Mouse (Mus musculus) liver, embryonic 16.5 days (tissue): ENCODE results near the gene S100a11. TPM values are rescaled to one million over a fixed set of nuclear protein-coding genes. Genes with fewer than 3 reads are reported as not detected.
"Not testable (repeated sequence)": the region's sequence is repeated elsewhere in the genome, so short reads cannot be mapped to it uniquely, and the experiment has no call there.

ENCODE experiments used
- ATAC-seq: fragments of 200-750 bp; cut with Nextera tagmentation; 2 replicates; pipeline ENCODE4 v1.8.0; 2017; ENCODE audit warnings: low read depth, mild to moderate bottlenecking, moderate number of reproducible peaks, moderate library complexity
- H3K27ac ChIP-seq: fragments of 300-500 bp; sonication (generic); 2 replicates; pipeline ENCODE4 v1.5.1; 2014; ENCODE audit warnings: mild to moderate bottlenecking, low read length
- H3K27me3 ChIP-seq: fragments of 300-500 bp; sonication (generic); 2 replicates; pipeline ENCODE4 v1.6.1; 2014; ENCODE audit warnings: low read depth, low read length, mixed read lengths; ENCODE audit not compliant: control insufficient read depth, insufficient read depth
- H3K36me3 ChIP-seq: fragments of 300-500 bp; sonication (generic); 2 replicates; pipeline ENCODE4 v1.6.1; 2014; ENCODE audit warnings: mild to moderate bottlenecking; ENCODE audit not compliant: control insufficient read depth, insufficient read depth
- H3K4me1 ChIP-seq: fragments of 300-500 bp; sonication (generic); 2 replicates; pipeline ENCODE4 v1.6.1; 2014; ENCODE audit warnings: low read depth, low read length, mixed read lengths; ENCODE audit not compliant: control insufficient read depth
- H3K4me2 ChIP-seq: fragments of 300-500 bp; sonication (generic); 2 replicates; pipeline ENCODE4 v1.6.1; 2014; ENCODE audit warnings: low read depth, low read length, mixed read lengths
- H3K4me3 ChIP-seq: fragments of 300-500 bp; sonication (generic); 2 replicates; pipeline ENCODE4 v1.5.1; 2014; ENCODE audit warnings: low read depth, mild to moderate bottlenecking, low read length
- H3K9ac ChIP-seq: fragments of 300-500 bp; sonication (generic); 2 replicates; pipeline ENCODE4 v1.6.1; 2014; ENCODE audit warnings: low read depth, low read length
- H3K9me3 ChIP-seq: fragments of 300-500 bp; sonication (generic); replicated peaks from 2 replicates; pipeline ENCODE4 v1.6.1; 2016; ENCODE audit warnings: low read length; ENCODE audit not compliant: control insufficient read depth
- WGBS: fragments of 180-500 bp; shearing (Covaris S2); extraction: QIAGEN DNeasy Blood & Tissue Kit; methylation state at CpG from one replicate; pipeline ENCODE4 v1.1.7; 2014; ENCODE audit not compliant: insufficient replicate concordance; 5-methylcytosine and 5-hydroxymethylcytosine counted together
- polyA plus RNA-seq: library from polyadenylated mRNA; unstranded; fragments of >200 nt; fragmentation: Nextera tagmentation; extraction: Ambion mirVana; gene quantifications from 2 replicates; pipeline ENCODE4 v1.2.1, GENCODE M21; 2015

S100a11 gene
- polyA plus RNA-seq, 1 experiment from 2014 or later, result 219 TPM

DNA sequence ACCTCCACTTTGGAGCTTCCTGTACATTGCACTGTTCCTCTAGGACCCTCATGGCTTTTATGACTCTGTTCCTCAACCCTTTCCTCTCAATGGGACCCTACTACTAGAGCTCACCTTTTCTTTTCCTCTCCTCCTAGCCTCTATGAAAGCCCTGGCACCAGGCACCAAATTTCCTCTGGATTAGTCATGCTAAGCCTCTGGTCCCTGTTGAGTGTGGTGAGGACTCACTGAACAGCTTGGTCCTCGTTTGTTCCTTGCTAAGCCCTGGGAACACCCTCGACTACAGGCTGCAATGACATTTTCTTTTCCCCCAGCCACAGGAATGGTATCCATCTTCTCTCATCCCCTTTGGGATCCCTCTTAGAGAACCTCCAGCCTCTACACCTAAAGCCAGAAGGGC is 21.2 kb downstream of the S100a11 start:
- no peak overlapping the region for H3K4me2 ChIP-seq
- ATAC-seq, result no peak

DNA sequence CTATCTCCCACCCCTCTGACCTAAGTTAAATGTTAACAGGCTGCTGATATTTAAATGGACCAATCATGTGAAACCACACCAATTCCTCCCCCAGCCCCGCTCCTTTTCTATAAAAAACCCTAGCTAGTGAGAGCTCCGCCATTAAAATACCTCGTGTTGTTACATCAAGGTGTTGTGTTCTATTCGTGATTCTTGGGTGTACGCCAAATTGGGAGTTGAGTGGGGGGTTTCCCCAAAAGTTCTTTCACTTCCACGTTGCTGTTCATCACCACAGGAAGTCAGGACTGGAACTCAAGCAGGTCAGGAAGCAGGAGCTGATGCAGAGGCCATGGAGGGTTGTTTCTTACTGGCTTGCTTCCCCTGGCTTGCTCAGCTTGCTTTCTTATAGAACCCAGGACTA is 23.9 kb downstream of the S100a11 start:
- H3K9ac ChIP-seq, H3K36me3 ChIP-seq, H3K9me3 ChIP-seq, H3K4me3 ChIP-seq, H3K4me1 ChIP-seq, H3K4me2 ChIP-seq, H3K27me3 ChIP-seq, ATAC-seq, H3K27ac ChIP-seq: not testable (repeated sequence)
- 53% methylated on average over 6 of the region's 6 CpGs for WGBS

More for the DNA sequence above, 21.2 kb downstream of the S100a11 start:
- H3K36me3 ChIP-seq, result no peaks in the 10 kb centered on the region
- no peaks in the 10 kb centered on the region for H3K4me1 ChIP-seq
- H3K27me3 ChIP-seq, result no peaks in the 10 kb centered on the region
- WGBS, result 36% methylated on average over 2 of the region's 2 CpGs
- no peak overlapping the region for H3K9ac ChIP-seq
- no peak overlapping the region for H3K27ac ChIP-seq
- no peaks in the 10 kb centered on the region for H3K9me3 ChIP-seq
- H3K4me3 ChIP-seq, result no peak overlapping the region

DNA sequence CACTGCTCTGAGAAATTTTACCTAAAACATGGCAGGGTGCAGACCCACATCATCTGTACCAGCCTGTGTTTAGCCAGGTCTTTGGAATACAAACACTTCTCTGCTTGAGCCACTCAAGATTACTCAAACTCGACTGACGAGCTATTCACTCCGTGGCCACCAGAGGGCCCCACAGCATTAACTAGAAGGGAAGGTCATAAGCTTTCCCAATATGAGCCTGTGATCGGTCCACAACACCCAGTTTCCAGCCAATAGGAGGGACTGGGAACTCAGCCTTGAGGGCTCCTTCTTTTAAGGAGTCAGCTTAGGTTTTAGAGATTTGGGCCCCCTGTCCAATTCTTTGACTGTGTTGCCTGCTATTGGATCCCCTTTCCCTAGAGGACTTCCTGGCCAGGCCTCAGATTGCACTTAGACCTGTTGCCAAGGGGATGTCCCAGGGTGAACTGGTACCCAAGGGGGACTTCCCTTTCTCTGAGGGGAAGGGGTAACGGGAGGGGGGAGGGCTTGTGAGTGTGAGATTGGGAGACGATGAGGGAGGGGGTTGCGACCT is 26.9 kb downstream of the S100a11 start:
- H3K36me3 ChIP-seq, result no peaks in the 10 kb centered on the region
- H3K4me3 ChIP-seq, result no peak overlapping the region
- H3K4me2 ChIP-seq, result no peak overlapping the region
- no peak overlapping the region for H3K27ac ChIP-seq
- H3K4me1 ChIP-seq, result no peaks in the 10 kb centered on the region
- H3K27me3 ChIP-seq, result no peaks in the 10 kb centered on the region
- 22% methylated on average over 7 of the region's 7 CpGs for WGBS
- peak; percentile 45; the same call in 1 of the 2 replicates for ATAC-seq
- no peaks in the 10 kb centered on the region for H3K9me3 ChIP-seq
- H3K9ac ChIP-seq, result no peak overlapping the region

DNA sequence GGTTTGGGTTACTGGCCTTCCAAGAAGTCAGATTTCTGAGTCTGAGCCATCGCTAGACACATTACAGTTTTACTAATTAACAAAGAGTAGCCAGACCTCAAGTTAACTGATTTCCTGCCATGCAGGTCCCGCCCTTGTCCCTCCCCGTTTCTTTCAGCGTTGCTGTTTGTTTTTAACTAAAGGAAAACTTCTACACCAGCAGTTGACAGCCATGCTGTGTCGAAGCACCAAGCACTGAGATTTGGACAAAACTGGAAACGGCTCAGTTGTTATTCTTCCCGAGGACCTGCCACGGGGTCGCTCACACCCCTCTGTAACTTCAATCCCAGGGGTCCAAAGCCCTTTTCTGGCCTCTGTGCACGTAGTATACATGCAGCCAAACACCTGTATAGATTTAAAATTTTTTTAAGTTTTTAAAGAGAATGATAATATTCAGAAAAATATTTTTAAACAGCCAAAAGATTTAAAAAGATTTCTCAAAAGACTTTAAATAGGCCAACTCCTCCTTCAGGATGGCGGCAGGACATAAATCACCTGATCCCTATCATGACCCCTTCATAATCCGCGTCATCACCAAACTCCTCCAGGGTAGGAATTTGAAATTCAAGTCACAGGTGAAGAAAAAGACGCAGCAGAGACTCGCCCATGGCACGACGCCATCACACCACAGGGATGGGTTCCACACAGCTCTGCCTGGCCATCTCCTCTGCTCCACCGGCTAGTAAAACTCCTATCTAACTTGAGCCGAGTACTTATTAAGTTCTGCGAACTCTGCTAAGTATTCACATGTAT is 27.7 kb downstream of the S100a11 start:
- Histone ChIP-seq H3K4me3 (no peak overlapping the region), H3K27ac (no peak overlapping the region), H3K4me2 (no peak overlapping the region), H3K9me3 (no peaks in the 10 kb centered on the region), H3K9ac (no peak overlapping the region), H3K4me1 (no peaks in the 10 kb centered on the region; the same call in 1 of the 2 replicates), H3K27me3 (no peaks in the 10 kb centered on the region), H3K36me3 (no peaks in the 10 kb centered on the region)
- WGBS, result 47% methylated on average over 20 of the region's 20 CpGs
- no peak for ATAC-seq

DNA sequence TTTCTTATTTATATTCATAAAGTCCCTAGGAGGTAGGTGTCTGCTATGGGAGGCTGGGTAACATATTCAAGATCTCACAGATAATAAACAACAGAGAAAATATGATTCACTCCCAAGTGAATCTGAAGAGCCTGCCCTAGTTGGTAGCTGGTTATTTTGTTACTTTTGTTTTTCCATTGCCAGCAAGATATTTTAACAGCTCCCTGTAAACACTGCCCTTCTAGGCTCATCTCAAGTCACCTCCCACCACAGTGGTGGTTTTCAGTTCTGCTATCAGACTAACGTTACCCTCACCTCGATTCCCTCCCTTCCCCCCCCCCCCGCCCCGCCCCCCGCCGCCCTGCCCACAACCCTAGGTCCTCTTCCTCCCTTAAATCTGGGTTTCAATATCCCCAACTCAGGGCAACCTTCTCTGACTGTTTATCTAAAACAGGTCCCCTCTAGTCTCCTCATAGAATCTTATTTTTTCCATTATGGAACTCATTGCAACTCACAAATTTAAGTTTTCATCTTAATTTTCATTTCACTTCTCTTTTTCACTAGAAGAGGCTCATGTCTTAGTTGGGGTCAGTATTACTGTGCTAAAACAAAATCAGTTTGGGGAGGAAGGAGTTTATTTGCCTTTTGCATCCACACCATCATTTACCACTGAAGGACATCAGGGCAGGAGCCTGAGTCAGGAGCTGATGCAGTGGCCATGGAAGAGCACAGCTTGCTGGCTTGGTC is 28.4 kb downstream of the S100a11 start:
- WGBS, result 29% methylated on average over 1 of the region's 6 CpGs
- Histone ChIP-seq H3K4me1 (no peaks in the 10 kb centered on the region; the same call in 1 of the 2 replicates), H3K27ac (no peak overlapping the region), H3K4me3 (no peak overlapping the region), H3K36me3 (no peaks in the 10 kb centered on the region), H3K4me2 (no peak overlapping the region), H3K9me3 (no peaks in the 10 kb centered on the region), H3K9ac (no peak overlapping the region), H3K27me3 (no peaks in the 10 kb centered on the region)
- ATAC-seq, result no peak

DNA sequence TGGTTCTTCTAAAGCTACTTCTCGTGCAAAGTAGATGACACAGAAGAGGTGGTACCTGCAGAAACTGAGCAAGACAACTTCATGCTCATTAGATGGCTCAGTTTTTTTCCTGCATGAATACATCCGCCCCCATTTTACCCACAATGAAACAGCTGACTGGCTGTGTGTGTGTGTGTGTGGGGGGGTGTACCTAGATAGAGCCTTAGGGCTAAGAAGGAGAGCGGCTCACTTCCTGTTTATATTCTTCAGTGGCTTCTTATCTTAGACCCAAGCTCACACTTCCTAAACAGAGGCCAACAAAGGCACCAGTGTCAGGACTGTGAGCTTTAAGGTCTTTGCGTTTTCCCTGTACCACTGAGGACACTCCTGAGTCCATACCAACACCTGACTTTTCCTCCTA is 29.7 kb downstream of the S100a11 start:
- no peak overlapping the region for H3K4me2 ChIP-seq
- H3K4me3 ChIP-seq, result no peak overlapping the region
- no peaks in the 10 kb centered on the region for H3K27me3 ChIP-seq
- WGBS, result 14% methylated on average over 4 of the region's 4 CpGs
- H3K9me3 ChIP-seq, result no peaks in the 10 kb centered on the region
- H3K27ac ChIP-seq, result no peak overlapping the region
- no peak for ATAC-seq
- no peaks in the 10 kb centered on the region; the same call in 1 of the 2 replicates for H3K4me1 ChIP-seq
- no peak overlapping the region for H3K9ac ChIP-seq
- H3K36me3 ChIP-seq, result no peaks in the 10 kb centered on the region

DNA sequence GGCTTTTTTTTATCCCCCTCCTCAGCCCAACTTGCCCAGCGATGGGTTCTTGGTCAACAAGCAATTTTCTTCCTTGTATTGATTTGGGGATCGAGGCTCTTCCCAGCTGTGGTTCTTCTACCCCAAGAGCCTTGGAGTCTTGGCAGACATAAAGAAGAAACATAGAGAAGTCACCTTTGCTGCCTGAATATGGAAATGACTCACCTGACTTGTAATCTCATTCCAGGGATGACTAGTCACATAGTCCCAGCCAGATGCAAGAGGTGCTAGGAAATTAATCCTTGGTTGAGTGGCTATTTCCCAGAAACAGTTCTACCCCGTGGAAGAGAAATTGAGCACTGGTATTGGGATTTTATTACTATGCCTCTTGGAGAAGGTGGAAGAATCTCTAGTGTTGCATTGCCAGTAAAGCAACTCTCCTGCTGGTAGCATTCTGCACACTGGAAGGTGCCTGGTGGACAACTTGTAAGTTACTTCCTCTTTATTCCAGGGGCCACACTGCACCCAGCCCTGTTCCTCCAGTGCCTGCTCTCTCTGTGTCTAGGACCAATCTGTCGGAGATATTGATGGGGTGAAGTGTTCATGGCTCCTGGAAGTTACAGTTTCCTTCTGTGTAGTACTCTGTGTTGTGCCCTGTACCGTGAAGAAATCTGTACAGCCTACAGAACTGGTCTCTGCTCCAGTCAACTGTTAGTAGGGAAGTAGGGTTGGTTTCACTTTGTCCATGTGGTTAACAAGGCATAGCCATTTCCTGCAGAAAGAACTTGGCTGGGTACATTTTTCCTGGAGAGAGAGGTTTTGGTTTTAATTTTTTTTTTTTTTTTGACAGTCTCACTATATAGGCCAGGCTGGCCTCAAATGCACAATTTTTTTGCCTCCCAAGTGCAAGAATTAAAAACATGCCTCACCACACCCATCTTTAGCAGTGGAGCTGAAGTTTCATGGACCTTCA is 31.9 kb downstream of the S100a11 start:
- no peaks in the 10 kb centered on the region for H3K9me3 ChIP-seq
- H3K4me2 ChIP-seq, result 0 out of 2 replicates have a peak overlapping the region, but pooled peaks have one; percentile 13
- no peak overlapping the region for H3K9ac ChIP-seq
- H3K27ac ChIP-seq, result no peak overlapping the region; the same call in 1 of the 2 replicates
- no peaks in the 10 kb centered on the region for H3K36me3 ChIP-seq
- 36% methylated on average over 5 of the region's 5 CpGs for WGBS
- H3K27me3 ChIP-seq, result no peaks in the 10 kb centered on the region
- no peaks in the 10 kb centered on the region; the same call in 1 of the 2 replicates for H3K4me1 ChIP-seq
- no peak for ATAC-seq
- no peak overlapping the region for H3K4me3 ChIP-seq

DNA sequence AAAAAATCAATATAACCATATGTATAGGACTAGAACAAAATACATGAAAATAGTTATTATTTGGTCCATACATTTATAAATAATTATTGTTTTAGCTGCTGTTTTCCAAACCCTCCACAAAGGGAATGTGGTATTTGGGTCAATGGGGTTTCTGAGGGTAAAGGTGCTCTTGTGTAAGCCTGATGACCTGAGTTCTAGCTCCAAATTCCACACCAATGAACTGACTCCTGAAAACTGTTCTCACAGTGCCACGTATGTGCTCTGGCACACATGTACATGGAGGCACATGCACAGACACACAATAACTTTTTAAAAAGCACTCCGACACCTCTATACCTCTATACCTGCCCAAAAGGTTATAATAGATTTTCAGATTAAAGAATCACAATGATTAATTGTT is 33.0 kb downstream of the S100a11 start:
- H3K4me1 ChIP-seq, result no peaks in the 10 kb centered on the region; the same call in 1 of the 2 replicates
- H3K4me2 ChIP-seq, result no peak overlapping the region
- 69% methylated on average over 2 of the region's 2 CpGs for WGBS
- H3K9ac ChIP-seq, result no peak overlapping the region
- H3K27ac ChIP-seq, result no peak overlapping the region
- no peaks in the 10 kb centered on the region for H3K27me3 ChIP-seq
- H3K36me3 ChIP-seq, result no peaks in the 10 kb centered on the region
- H3K9me3 ChIP-seq, result no peaks in the 10 kb centered on the region
- ATAC-seq, result no peak
- no peak overlapping the region for H3K4me3 ChIP-seq
